Mouse (Mus musculus) myocyte (in vitro differentiated cells): ENCODE measurements at regions not wholly inside any gene's neighbourhood (a gene's known extent, or its start where the extent isn't known, plus 50 kb on each side); places are given as distances from the start of the nearest gene placed in this dataset.

Experiments used
- E2F4 ChIP-seq: IDR thresholded peaks from one replicate; pipeline ENCODE4 v1.6.1; 2011; ENCODE audit warnings: mild to moderate bottlenecking, control low read depth, moderate library complexity; ENCODE audit not compliant: insufficient read depth
- MAX ChIP-seq: IDR thresholded peaks from one replicate; pipeline ENCODE4 v1.6.1; 2011; ENCODE audit warnings: low read depth, mild to moderate bottlenecking, control low read depth
- MYOD1 ChIP-seq, 3 experiments: IDR thresholded peaks; one replicate each; pipeline ENCODE4 v1.6.1; 2011; ENCODE audit warnings: control low read depth in 2 of 3, low read depth in 2 of 3, mild to moderate bottlenecking in 2 of 3, moderate library complexity in 1 of 3; ENCODE audit not compliant: insufficient read length in 2 of 3, control insufficient read depth in 1 of 3
- MYOG ChIP-seq, 3 experiments: IDR thresholded peaks; one replicate each; pipeline ENCODE4 v1.6.1; 2011; ENCODE audit warnings: control low read depth in 2 of 3, low read depth in 2 of 3, mild to moderate bottlenecking in 2 of 3; ENCODE audit not compliant: insufficient read length in 2 of 3, control insufficient read depth in 1 of 3, insufficient read depth in 1 of 3
- POLR2A ChIP-seq: IDR thresholded peaks from one replicate; pipeline ENCODE4 v1.6.1; 2011; ENCODE audit warnings: low read depth, mild to moderate bottlenecking, control low read depth, moderate library complexity; ENCODE audit not compliant: insufficient read length
- TCF12 ChIP-seq: IDR thresholded peaks from one replicate; pipeline ENCODE4 v1.6.1; 2011; ENCODE audit warnings: mild to moderate bottlenecking, control low read depth; ENCODE audit not compliant: poor library complexity, insufficient read depth, severe bottlenecking
- TCF3 ChIP-seq: IDR thresholded peaks from one replicate; pipeline ENCODE4 v1.6.1; 2011; ENCODE audit warnings: low read depth, control low read depth; ENCODE audit not compliant: insufficient read length
- USF1 ChIP-seq: IDR thresholded peaks from one replicate; pipeline ENCODE4 v1.6.1; 2011; ENCODE audit warnings: low read depth, mild to moderate bottlenecking, control low read depth, moderate library complexity

DNA sequence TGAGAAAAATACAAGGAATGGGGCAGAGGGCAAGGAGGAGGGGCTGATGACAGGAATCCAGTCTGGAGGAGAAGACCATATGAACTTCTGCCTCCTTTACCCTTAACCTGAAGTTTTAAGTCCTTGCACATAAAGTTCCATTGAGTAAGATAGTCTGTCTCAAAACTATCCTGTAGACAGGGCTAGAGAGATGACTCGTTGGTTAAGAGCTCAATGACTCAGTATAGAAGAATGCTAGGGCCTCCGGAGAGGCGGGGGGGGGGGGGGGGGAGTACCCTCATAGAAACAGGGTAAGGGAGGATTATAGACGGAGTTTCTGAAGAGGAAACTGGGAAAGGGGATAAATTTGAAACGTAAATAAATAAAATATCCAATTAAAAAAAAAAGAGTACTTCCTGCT lies 191.8 kb upstream of the Gcfc2 start:
- TF ChIP-seq POLR2A = no peak
- no peak for TF ChIP-seq E2F4
- no peak for TF ChIP-seq USF1
- no peak for TF ChIP-seq TCF12
- TF ChIP-seq MYOD1 (IDR thresholded peaks at IDR 0.05; ENCODE audit: control insufficient read depth in 1 of 3, insufficient read length in 2 of 3, low read depth in 2 of 3) = no peak
- no peak for TF ChIP-seq TCF3
- no peak for TF ChIP-seq MAX
- TF ChIP-seq MYOG (IDR thresholded peaks at IDR 0.05; ENCODE audit: control insufficient read depth in 1 of 3, insufficient read depth in 1 of 3, insufficient read length in 2 of 3, low read depth in 2 of 3) = no peak
